Mouse (Mus musculus) testis, adult 2 months (tissue): ENCODE measurements around the gene Kin. TPM values are rescaled to one million over a fixed set of nuclear protein-coding genes. Genes with fewer than 3 reads are reported as not detected.

Source experiments
- H3K27ac ChIP-seq: fragments of 200-500 bp; 2 replicates; pipeline ENCODE4 v1.5.1; 2012; ENCODE audit warnings: low read depth, low read length; ENCODE audit not compliant: control insufficient read depth, insufficient read depth
- H3K27me3 ChIP-seq: fragments of 200-500 bp; 2 replicates; pipeline ENCODE4 v1.6.1; 2012; ENCODE audit warnings: mild to moderate bottlenecking, low read length, moderate library complexity; ENCODE audit not compliant: control insufficient read depth, insufficient read depth
- H3K36me3 ChIP-seq: fragments of 200-500 bp; 2 replicates; pipeline ENCODE4 v1.6.1; 2012; ENCODE audit warnings: mild to moderate bottlenecking, low read length; ENCODE audit not compliant: control insufficient read depth, insufficient read depth
- H3K4me1 ChIP-seq: fragments of 200-500 bp; 2 replicates; pipeline ENCODE4 v1.6.1; 2012; ENCODE audit warnings: low read length; ENCODE audit not compliant: control insufficient read depth, insufficient read depth
- H3K4me3 ChIP-seq: fragments of 200-500 bp; 2 replicates; pipeline ENCODE4 v1.5.1; 2012; ENCODE audit warnings: low read depth, mild to moderate bottlenecking, low read length, moderate library complexity, mixed read lengths; ENCODE audit not compliant: control insufficient read depth
- CTCF ChIP-seq: fragments of 200-500 bp; IDR thresholded peaks from 2 replicates; pipeline ENCODE4 v1.5.1; 2012; ENCODE audit warnings: low read depth, mild to moderate bottlenecking, inconsistent platforms, low read length, moderate library complexity; ENCODE audit not compliant: control insufficient read depth, insufficient read depth, insufficient replicate concordance
- POLR2A ChIP-seq: fragments of 200-500 bp; IDR thresholded peaks from 2 replicates; pipeline ENCODE4 v1.6.1; 2012; ENCODE audit warnings: low read depth, mild to moderate bottlenecking, inconsistent platforms, low read length, moderate library complexity; ENCODE audit not compliant: control insufficient read depth
- polyA plus RNA-seq: library from polyadenylated mRNA; depleted of rRNA; stranded (reverse); fragments of >200 nt; gene quantifications from 2 replicates; pipeline ENCODE4 v1.2.3, GENCODE M21; 2012

Gene Kin
- polyA plus RNA-seq, 1 experiment = 1.7 TPM

- H3K27ac ChIP-seq = no peak overlapping the region
- no peak for TF ChIP-seq POLR2A
- no peak for TF ChIP-seq CTCF
- no peak overlapping the region for H3K4me3 ChIP-seq
- no peaks in the 10 kb centered on the region for H3K27me3 ChIP-seq
- no peaks in the 10 kb centered on the region for H3K4me1 ChIP-seq
- H3K36me3 ChIP-seq = no peaks in the 10 kb centered on the region
Observed at GRCm38 (mm10) chr2:10119276-10119675, 38.9 kb downstream of the Kin start.

DNA sequence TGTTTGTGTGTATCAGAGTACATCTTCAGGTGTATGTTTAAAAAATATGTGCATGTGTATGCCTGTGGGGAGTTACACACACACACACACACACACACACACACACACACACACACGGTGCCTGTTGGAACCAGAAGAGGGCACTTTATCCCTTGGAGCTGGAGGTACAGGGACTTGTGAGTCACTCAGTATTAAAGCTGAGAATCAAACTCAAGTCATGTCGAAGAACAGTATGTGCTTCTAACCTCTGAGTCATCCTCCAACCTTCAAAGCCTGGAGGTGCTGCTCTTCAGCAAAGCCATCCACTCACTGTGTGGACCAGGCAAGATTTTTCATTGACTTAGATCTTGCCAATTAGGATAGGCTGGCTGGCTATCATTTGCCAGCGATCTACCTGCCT lies 41.4 kb downstream of the Kin start:
- no peaks in the 10 kb centered on the region for H3K4me1 ChIP-seq
- H3K36me3 ChIP-seq = no peaks in the 10 kb centered on the region
- H3K27ac ChIP-seq = no peak overlapping the region
- no peak for TF ChIP-seq CTCF
- no peak for TF ChIP-seq POLR2A
- H3K4me3 ChIP-seq = no peak overlapping the region
- no peaks in the 10 kb centered on the region for H3K27me3 ChIP-seq

- Histone ChIP-seq H3K4me3 (no peak overlapping the region), H3K27ac (no peak overlapping the region), H3K27me3 (no peaks in the 10 kb centered on the region), H3K36me3 (no peaks in the 10 kb centered on the region), H3K4me1 (no peaks in the 10 kb centered on the region)
- TF ChIP-seq CTCF (no peak), POLR2A (no peak)
Observed at GRCm38 (mm10) chr2:10126122-10126521, 45.7 kb downstream of the Kin start.

GRCm38 (mm10) chr2:10127471-10127870 lies 47.1 kb downstream of the Kin start:
- H3K27me3 ChIP-seq = no peaks in the 10 kb centered on the region
- H3K4me3 ChIP-seq = no peak overlapping the region
- no peak overlapping the region for H3K27ac ChIP-seq
- TF ChIP-seq POLR2A = no peak
- no peaks in the 10 kb centered on the region for H3K36me3 ChIP-seq
- no peaks in the 10 kb centered on the region for H3K4me1 ChIP-seq

DNA sequence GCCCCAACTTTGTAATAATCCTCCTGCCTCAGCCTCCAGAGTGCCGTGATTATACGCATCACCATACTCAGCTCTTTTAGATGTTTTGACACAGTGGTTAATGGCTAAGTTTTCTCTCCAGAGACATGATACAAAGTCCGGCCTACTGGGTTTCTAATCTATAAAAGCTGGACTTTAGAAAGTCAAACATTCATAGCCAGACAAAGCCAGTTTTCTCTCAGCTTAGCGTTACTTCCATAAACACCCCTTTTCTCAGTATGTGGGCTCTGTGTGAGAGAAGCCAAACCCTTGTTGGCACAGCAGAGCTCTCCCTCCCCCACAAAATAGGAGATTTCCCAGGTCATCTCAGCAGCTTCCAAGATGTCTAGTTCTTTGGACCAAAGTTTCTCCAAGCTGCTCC lies 48.2 kb downstream of the Kin start:
- Histone ChIP-seq H3K4me1 (no peaks in the 10 kb centered on the region), H3K27me3 (no peaks in the 10 kb centered on the region), H3K36me3 (no peaks in the 10 kb centered on the region), H3K27ac (no peak overlapping the region), H3K4me3 (no peak overlapping the region)
- TF ChIP-seq CTCF = no peak
- no peak for TF ChIP-seq POLR2A

DNA sequence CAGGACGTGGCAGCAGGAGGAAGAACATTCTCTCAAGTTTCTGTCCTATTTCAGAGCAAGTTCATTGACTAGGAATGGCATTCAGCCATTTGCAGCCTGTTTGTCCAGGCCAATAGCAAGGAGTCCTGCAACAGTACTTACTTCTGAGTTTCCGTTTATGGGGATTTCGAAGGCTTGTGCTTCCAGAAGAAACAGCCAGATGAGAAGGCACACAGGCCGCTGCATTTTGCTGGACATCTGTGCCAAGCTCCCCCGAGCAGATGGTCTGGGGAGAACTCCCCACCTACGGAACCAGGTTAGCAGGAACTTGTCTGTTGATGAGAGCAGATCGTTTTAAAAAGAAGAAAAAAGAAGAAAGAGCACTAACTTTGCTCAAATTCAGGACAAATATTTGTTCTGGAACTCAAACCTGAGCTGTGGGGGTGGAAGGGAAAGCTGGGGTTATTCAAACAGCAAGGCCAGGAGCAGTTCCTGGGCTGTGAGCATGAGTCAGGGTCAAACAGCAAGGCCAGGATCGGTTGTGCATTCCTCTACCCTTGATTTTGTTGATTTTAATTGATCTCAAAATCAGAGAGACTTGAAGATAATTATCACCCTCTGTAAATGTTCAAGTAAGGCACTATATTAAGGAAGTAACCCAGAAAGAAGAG lies 50.1 kb downstream of the Kin start:
- Histone ChIP-seq H3K27me3 (no peaks in the 10 kb centered on the region), H3K4me3 (no peak overlapping the region), H3K36me3 (no peaks in the 10 kb centered on the region), H3K4me1 (no peaks in the 10 kb centered on the region), H3K27ac (peak overlapping the region; percentile 76)
- no peak for TF ChIP-seq CTCF
- TF ChIP-seq POLR2A = no peak

DNA sequence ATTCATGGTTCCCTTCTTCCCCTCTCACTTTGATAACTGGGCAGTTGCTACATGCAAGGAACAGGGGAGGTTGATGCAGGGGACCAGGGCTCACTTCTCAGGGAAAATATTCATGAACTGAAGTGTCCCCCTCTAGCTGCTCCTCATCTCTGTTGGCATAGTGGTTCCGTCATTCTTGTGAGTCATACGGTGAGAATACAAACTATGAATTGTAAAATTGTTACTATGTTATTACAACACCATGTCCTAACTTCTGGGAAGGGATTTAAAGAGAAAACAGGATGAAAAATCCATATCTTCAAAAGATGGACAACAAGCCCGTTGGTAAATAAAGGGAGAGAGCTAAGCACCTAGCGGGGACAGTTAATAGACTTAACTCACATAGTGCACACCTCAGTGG lies 50.9 kb downstream of the Kin start, which contains the start of gene Itih2:
Itih2 (minus strand) TSS at position 101 of the 400 bp plus-strand sequence.
- no peaks in the 10 kb centered on the region for H3K27me3 ChIP-seq
- H3K27ac ChIP-seq = peak within 1 kb of the TSS; percentile 76

More for the DNA sequence above, 50.9 kb downstream of the Kin start, which contains the start of gene Itih2:
- no peak for TF ChIP-seq POLR2A
- no peak for TF ChIP-seq CTCF
- no peaks in the 10 kb centered on the region for H3K4me1 ChIP-seq
- H3K4me3 ChIP-seq = no peak within 1 kb of the TSS
- H3K36me3 ChIP-seq = no peaks in the 10 kb centered on the region
